Mouse (Mus musculus) mesoderm, embryonic 11.5 days (tissue): ENCODE data around the gene Slf2.

Experiments
- DNase-seq: peaks from one replicate; pipeline ENCODE4 v3.0.0-alpha.2; 2012; ENCODE audit warnings: low read depth, low spot score

Gene Slf2

GRCm38 (mm10) chr19:45007425-45008191 is 76.7 kb downstream of the Slf2 start:
- no peak for DNase-seq

GRCm38 (mm10) chr19:45010646-45011045 is 79.7 kb downstream of the Slf2 start:
- no peak for DNase-seq

- DNase-seq = no peak
These were observed 81.3 kb downstream of the Slf2 start for GRCm38 (mm10) chr19:45012219-45012618.

GRCm38 (mm10) chr19:45012636-45013035 is 81.7 kb downstream of the Slf2 start:
- no peak for DNase-seq

GRCm38 (mm10) chr19:45013581-45014225 is 82.8 kb downstream of the Slf2 start:
- no peak for DNase-seq

- DNase-seq = no peak
These were observed 83.5 kb downstream of the Slf2 start, which contains the start of gene Lzts2 for GRCm38 (mm10) chr19:45014335-45014971. Gene Lzts2 (plus strand): TSS chr19:45014414.

- no peak for DNase-seq
These were observed 84.0 kb downstream of the Slf2 start for GRCm38 (mm10) chr19:45014981-45015402.

GRCm38 (mm10) chr19:45015518-45016281 is 84.7 kb downstream of the Slf2 start:
- no peak for DNase-seq

GRCm38 (mm10) chr19:45016341-45017215 is 85.6 kb downstream of the Slf2 start:
- DNase-seq = peak; percentile 82

GRCm38 (mm10) chr19:45017216-45017771 is 86.3 kb downstream of the Slf2 start:
- DNase-seq = peak; percentile 88

GRCm38 (mm10) chr19:45017909-45018308 is 87.0 kb downstream of the Slf2 start:
- peak; percentile 86 for DNase-seq

- no peak for DNase-seq
These were observed 87.4 kb downstream of the Slf2 start for GRCm38 (mm10) chr19:45018351-45018831.

- DNase-seq = no peak
These were observed 89.4 kb downstream of the Slf2 start for GRCm38 (mm10) chr19:45020348-45020747.

GRCm38 (mm10) chr19:45021362-45021761 is 90.4 kb downstream of the Slf2 start:
- DNase-seq = no peak

GRCm38 (mm10) chr19:45023993-45024392 is 93.0 kb downstream of the Slf2 start:
- DNase-seq = no peak

GRCm38 (mm10) chr19:45024775-45025174 is 93.8 kb downstream of the Slf2 start:
- no peak for DNase-seq

- no peak for DNase-seq
These were observed 95.1 kb downstream of the Slf2 start for GRCm38 (mm10) chr19:45025937-45026568.

- no peak for DNase-seq
These were observed 96.2 kb downstream of the Slf2 start for GRCm38 (mm10) chr19:45026958-45027670.

- DNase-seq = no peak
These were observed 96.9 kb downstream of the Slf2 start for GRCm38 (mm10) chr19:45027848-45028247.
